Mouse (Mus musculus): Measurements from ENCODE around the gene Hps5. TPM values are rescaled to one million over a fixed set of nuclear protein-coding genes. Genes with fewer than 3 reads are reported as not detected.
"Not testable (repeated sequence)": the region's sequence is repeated elsewhere in the genome, so short reads cannot be mapped to it uniquely, and the experiment has no call there.

Gene Hps5
- total RNA-seq, 2 experiments from 2014 or later = 9.2 to 29.9 TPM

DNA sequence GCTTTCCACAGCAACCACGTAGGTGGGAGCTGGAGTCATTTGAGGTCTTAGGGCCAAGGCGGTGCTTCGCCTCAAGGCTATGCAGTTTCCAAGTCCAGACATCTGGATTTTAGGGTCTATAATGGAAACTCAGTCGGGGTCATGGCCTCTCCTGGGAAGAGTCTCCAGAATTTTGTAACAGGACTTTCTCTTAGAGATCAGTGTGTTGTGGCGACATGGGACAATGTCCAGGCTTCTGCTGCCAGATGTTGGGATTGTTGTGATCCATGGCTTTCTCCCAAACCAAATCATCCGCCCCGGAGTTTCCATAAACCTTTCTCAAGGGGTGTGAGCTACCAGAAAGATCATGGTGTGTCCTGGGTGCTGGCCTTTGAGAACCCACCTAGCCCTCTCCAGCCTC, 49.5 kb downstream of the Hps5 start:
- ATAC-seq (replicated peaks; ENCODE audit: low FRiP score, poor library complexity, severe bottlenecking) = no peak

DNA sequence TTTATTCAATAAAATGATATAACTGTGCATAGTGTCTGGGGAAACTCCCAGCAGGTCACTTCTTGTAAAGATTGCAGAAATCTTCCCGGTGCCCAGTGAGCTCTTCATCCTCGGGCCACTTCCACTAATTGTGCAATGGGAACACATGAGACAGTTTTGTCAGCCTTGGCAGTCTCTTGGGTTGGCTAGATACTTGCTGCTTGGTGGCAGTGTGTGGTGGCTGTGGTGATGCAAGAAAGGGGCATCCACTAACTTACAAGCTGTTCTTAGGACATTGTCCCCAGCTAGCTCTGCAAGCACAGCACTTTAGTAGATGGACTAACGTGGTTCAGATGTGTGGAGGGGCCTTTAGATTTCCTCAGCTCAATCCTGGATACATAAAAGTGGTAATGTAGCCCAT, 50.0 kb downstream of the Hps5 start:
- ATAC-seq (replicated peaks; ENCODE audit: low FRiP score, poor library complexity, severe bottlenecking) = no peak

DNA sequence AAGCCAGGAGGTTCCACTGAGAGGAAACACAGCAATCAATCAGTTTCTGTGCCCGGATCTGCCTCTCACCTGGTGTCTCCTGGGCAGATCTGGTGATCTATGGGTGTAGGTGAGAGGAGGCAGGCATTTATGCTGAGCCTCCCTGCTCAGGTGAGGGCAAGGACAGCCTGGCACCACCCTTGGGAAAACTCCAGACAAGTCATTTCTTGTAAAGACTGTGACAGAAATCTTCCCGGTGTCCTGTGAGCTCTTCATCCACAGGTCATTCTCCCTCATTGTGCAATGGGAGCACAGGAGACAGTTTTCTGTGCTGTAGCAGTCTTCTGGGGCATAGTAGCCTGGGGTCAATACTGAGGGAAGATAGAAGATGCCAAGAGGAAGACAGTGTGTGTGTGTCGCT, 53.0 kb downstream of the Hps5 start, which contains the start of gene Saa1:
Saa1 (minus strand) TSS at position 101 of the 400 bp plus-strand sequence.
- not testable (repeated sequence) for ATAC-seq (replicated peaks; ENCODE audit: low FRiP score, poor library complexity, severe bottlenecking)

DNA sequence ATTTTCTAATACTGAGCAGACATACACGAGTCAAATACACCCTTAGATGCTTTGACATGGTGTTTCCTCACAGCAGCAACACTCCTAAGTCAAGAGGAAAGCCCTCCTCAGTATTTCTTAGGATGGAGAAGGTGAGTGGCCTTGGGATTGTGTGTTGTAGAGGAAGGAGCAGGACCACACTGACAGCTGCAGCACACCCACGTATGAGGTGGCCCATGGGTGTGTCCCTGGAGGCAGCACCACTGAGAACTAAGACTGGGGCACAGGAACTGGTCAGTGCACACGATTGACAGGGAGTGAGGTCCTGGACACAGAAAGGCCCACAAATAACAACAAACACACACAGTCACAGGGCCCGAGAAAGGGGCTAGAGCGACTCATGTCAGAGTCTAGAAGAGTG, 55.8 kb downstream of the Hps5 start:
- not testable (repeated sequence) for ATAC-seq (replicated peaks; ENCODE audit: low FRiP score, poor library complexity, severe bottlenecking)

DNA sequence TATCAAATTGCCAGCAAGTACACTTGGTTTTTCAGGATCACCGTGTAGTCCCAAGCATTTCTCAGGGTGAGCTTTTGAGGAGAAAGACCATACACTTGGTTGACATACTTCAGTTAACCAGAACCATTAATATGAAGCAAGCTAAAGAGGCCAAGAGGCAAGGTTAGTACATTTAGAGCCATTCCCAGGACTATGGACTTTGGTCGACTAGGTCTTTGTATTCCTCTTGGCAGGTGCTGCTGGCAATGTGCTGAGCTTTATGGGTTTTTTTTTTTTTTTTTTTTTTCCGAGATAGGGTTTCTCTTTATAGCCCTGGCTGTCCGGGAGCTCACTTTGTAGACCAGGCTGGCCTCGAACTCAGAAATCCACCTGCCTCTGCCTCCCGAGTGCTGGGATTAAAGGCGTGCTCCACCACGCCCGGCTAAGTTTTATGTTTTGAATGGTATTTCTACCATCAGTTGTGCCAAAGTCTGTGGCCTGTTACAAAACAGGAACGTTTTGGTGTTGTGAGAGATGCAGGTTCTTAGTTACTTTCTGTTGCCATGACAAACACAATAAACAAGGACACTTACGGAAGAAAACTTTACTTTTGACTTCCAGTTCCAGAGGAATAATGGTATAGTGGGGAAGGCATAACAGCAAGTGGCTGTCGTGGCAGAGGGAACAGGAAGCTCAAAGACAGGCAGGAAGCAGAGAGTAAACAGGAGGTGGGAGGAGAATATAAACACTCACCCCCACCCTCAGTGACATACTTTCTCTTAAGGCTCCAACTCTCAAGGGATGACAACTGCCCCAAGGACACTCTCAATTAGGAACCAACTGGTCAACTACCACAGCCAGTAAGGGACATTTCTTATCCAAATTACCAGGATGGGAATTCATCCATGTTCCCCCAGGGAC, 57.1 kb downstream of the Hps5 start:
- ATAC-seq (replicated peaks; ENCODE audit: low FRiP score, poor library complexity, severe bottlenecking) = no peak

DNA sequence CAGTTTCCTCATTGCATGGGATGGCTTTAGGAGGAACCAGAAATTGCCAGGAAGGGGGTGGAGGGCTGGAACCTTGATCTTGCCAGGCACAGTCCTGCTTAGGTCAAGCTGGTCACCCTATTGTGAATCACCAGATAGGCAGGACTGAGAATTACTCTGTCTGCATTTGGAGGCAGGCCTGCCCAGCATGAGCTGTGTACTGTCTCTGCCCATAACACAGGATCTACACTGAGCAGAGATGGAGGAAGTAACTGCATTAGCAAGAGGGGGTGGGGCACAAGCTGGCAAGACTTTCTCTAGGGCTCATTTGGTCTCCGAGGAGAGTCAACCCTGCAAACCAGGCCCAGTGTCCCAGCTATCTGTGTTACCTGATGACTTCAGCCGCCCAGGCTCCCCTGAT, 60.9 kb downstream of the Hps5 start:
- no peak for ATAC-seq (replicated peaks; ENCODE audit: low FRiP score, poor library complexity, severe bottlenecking)

DNA sequence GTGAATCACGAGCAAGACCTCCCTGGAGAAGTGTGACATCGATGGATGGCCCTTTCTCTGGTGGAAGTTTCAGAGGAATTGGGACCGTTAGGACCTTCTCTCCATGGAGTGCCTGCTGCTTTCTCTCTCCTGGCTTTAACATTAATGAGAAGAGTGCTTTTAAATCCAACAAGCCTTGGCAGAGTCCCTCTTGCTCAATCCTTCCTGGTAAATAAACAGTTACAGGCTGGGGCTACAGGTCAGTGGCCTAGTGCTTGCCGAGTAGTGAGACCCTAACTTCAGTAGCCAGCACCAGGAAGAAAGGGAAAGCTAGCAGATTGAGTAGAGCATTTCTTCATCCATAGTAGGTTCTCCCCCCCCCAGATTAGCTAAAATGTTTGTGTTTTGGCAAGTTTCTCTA, 63.4 kb downstream of the Hps5 start, which contains the start of gene Saa4:
Saa4 (minus strand) TSS at position 146 of the 400 bp plus-strand sequence.
- ATAC-seq (replicated peaks; ENCODE audit: low FRiP score, poor library complexity, severe bottlenecking) = no peak

DNA sequence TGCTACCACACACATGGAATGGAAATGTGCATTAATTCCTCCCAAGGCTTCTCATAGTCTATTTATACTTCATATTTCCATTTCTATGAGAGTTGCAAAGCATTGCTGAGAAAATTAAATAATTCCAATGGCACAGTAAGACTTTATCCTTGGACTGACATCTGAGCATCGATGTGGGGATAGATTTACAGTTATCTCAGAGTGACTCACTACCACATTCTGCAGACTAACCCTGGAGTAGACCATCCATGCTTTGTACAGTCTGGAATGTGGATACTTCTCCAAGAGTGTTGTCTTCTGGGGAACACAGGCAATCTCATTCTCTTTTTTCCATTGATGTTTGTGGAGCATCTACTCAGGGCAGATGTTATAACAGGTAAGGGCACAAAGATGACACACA, 68.3 kb downstream of the Hps5 start:
- no peak for ATAC-seq (replicated peaks; ENCODE audit: low FRiP score, poor library complexity, severe bottlenecking)

DNA sequence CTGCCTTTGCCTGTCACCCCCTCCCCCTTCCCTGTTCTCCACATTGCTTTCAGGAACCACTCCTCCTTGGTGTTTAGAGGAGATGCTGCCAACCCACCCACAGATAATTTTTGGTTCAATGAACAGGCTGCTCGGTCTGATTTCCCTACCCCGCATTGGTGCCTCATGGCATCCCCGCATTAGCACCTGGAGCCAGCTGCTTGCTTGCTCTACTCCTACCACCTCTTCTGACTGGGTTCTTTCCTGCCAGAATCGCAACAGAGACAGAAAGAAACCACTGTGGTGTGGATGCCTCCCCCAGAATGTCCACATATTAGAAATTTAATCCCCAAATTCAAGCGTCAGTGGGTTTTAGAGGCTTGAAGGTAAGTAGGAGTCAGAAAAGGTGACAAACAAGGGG, 71.5 kb downstream of the Hps5 start:
- no peak for ATAC-seq (replicated peaks; ENCODE audit: low FRiP score, poor library complexity, severe bottlenecking)

DNA sequence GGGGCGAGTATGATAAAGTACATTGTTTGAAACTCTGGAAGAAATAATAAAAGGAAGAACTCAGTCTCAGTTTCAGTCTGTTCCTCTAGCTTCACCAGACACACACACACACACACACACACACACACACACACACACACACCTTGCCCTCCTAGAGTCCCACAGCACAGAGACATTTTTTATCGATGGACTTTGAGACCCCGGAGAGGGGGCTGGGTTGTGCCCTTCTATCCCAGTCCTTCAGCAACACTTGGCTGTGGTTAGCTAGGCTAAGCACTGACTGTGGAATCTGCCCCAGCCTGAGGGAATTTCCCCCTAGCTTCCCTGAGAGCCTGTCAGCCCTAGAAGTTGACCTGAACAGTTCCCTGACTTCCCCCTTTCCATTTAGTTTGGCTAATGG, 72.0 kb downstream of the Hps5 start:
- no peak for ATAC-seq (replicated peaks; ENCODE audit: low FRiP score, poor library complexity, severe bottlenecking)

DNA sequence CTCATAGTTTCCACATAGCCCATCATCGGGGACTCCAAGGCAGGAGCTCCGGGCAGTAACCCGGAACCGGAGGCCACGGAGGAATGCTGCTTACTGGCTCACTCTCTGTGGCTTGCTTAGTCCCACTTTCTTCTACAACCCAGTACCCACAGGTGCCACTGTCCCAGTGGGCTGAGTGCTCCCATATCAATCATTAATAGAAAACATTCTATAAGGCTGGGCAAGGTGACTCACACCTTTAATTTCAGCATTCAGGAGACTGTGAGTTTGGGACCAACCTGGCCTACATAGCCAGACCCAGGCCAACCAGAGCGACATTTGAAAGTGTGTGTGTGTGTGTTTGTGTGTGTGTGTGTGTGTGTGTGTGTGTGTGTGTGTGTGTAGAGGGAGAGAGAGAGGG, 72.5 kb downstream of the Hps5 start:
- no peak for ATAC-seq (replicated peaks; ENCODE audit: low FRiP score, poor library complexity, severe bottlenecking)

DNA sequence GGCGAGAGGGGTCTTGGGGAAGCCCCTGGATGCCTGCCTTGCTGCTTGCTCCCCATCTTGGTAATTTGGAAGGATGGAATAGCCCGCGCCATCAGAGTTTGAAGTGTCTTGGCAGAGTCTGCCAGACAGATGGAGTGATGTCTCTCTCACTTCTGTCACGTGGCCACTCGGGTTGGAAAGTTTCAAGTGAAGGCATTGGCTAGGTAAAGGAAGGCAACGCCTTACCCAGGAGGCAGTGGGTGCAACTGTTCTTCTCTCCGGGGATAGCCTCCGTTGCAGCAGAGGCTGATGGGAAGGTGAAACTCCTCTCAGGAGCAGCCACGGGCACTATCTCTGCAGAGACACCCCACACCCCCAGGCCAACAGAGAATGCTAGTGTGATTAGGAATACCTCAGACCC, 75.4 kb downstream of the Hps5 start:
- no peak for ATAC-seq (replicated peaks; ENCODE audit: low FRiP score, poor library complexity, severe bottlenecking)

DNA sequence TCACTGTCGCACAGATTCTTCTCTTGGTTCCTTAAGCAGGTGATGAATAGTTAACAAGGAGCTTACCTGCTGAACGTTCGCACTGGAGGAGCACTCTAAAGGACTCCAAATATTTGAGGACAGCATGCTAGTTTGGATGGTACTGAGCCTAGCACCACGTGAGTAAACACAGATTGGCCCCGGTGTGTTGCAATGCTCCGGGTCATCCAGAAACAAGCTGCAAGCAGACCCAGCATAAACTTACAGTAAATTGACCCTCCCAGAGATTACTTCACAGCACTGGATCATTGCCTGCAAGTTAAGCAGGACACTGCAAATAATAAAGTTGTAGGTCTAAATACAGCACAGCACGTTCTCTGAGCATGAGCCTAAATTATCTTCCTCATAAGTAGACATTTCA, 76.3 kb downstream of the Hps5 start:
- ATAC-seq (replicated peaks; ENCODE audit: low FRiP score, poor library complexity, severe bottlenecking) = no peak

DNA sequence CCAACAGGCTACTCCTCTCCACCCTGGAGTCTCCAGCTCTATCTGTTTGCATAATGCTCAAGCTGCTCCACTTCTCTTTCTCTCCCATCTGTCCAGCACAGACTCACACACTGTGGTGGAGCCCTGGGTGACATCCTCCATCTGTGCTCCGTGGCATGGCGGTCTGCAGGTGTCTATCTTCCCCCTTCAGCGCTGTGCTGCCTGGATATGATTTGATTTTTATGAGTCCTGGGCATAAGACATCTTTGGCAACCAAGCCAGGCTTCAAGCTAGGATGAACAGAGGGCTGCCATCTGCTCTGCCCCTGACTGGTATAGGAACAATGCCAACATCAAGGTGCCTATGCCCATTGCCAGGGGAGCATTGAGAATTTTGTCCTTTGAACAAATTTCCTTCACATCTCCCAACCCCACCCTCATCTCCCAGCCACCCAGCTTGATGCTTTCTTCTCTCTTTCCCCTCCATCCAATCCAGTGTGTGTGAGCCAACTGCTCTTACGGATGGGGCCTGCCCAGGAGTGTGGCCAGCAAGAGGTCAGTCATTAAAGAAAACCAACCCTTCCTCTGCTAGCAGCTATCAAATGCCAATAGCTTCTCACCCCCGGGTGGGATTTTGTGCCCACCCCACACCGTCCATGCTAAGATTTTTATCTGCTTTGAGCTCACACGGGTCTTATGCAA, 77.1 kb downstream of the Hps5 start:
- no peak for ATAC-seq (replicated peaks; ENCODE audit: low FRiP score, poor library complexity, severe bottlenecking)

DNA sequence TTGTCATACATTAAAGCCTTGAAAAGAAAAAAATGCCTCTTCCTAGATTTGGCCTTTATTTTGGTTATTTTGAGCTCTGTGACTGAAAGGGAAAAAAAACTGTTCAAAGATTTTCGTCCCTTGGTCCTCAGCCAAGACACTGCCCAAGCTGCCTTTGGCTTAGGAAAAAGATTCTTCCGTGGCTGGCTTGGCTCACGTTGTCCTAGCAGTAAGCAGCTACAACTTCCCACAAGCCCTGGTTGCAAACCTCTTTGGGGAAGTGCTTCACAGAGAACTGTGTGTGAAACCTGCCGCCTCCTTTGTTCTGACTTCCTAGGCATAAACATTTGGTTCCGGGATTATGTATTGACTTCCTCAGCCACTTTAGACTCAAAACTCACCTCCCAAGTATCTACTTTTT, 79.0 kb downstream of the Hps5 start:
- no peak for ATAC-seq (replicated peaks; ENCODE audit: low FRiP score, poor library complexity, severe bottlenecking)

DNA sequence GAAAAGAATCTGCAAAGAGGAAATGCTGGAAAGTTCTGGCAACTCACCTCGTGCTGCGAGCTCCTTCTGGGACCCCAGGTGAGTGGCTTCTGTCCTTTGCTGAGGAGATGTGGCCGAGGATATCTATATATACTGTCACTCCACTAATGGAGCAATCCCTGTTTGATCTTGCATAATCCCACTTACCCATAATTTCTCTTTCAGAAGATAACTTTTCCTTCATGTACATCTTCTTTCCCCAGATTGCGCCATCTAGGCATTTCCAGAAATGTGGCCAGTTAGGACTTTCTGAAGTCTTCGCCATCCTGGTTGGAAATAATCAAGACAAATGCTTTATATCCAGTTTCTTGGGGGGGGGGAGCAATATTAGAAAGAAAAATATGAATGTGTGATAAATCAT, 80.3 kb downstream of the Hps5 start, which contains the start of gene Saa3:
Saa3 (minus strand) TSS at position 101 of the 400 bp plus-strand sequence.
- no peak for ATAC-seq (replicated peaks; ENCODE audit: low FRiP score, poor library complexity, severe bottlenecking)

DNA sequence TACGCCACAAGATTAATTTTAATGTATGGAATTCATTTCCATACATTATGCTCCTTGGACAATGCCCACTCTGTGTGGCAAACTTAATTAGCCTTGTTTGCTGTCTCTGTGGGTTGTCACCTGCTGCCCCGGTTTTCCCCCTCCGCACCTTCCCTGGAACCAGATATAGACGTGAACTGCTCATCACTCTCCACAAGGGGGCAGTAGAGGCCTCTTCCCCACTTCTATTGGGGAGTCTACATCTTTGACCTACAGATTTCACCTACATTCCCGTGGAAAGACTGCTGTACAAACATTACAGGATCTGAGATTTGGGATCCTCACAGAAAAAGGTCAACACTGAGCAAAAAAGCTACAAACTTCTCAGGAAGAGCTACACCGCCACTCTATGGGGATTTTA, 81.3 kb downstream of the Hps5 start:
- 0 out of 2 replicates have a peak, but pooled peaks have one; percentile 45 for ATAC-seq (replicated peaks; ENCODE audit: low FRiP score, poor library complexity, severe bottlenecking)

DNA sequence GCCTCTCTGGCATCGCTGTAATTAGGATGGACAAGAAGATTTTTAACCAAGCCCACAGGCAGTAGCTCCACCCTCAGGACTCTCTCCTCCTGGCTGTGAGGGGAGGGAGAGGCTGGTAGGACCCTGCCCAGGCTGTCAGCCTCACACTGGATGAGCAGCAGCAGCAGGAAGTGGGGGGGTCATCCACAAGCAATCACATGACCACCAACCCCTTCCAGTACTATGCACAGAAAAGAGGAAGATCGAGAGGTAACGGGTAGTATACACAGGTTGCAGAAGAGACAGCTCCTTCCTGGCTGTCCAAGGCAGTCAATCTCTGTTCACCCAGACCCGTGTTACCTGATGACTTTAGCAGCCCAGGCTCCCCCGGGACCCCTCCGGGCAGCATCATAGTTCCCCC, 83.6 kb downstream of the Hps5 start:
- ATAC-seq (replicated peaks; ENCODE audit: low FRiP score, poor library complexity, severe bottlenecking) = no peak
